Mouse (Mus musculus) embryo, embryonic 9.5 days (tissue): Measurements from ENCODE around the gene Nckipsd.

ENCODE experiments used
- DNase-seq: peaks from one replicate; pipeline ENCODE4 v3.0.0-alpha.2; 2017; ENCODE audit errors: extremely low spot score

The Nckipsd gene

DNA sequence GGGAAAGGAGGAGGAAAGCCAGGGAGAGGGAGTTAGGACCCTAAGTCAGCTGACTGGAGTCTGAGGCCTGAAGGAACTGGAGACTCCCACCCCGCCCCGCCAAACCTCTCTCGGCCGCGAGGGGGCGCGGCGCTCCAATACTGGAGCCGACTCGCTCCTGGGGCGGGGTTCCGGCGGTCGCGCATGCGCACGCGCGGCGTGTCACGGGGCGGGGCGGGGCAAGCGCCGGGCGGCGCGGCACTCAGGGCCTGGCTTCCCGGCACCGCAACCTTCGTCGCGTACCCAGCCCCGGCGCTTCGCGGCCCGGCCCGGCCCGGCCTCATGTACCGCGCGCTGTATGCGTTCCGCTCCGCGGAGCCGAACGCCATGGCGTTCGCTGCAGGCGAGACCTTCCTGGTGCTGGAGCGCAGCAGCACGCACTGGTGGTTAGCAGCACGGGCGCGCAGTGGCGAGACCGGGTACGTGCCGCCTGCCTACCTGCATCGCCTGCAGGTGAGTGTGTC, at the start of gene Nckipsd:
Nckipsd (plus strand) TSS at position 206 of the 503 bp plus-strand sequence.
- DNase-seq = peak; percentile 94

- DNase-seq = no peak
Measured at GRCm38 (mm10) chr9:108759121-108759520, 49.0 kb upstream of the Nckipsd start.

DNA sequence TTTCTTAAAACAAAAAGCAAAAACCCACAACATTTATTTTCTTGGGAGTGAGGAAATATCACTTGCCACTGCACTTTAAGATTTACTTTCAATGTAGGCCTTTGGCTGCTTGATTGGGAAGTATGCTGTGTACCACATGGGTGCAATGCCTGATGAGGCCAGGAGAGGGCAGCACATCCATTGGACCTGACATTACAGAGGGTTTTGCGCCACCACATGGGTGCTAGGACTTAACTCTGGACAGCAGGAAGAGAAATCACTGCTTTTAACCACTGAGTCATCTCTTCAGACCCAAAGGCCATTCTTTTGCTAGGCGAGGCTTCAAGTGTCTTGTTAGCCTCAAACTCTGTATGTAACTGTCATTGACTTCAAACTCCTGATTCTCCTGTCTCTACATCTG, 48.4 kb upstream of the Nckipsd start:
- peak; percentile 50 for DNase-seq

- no peak for DNase-seq
Measured at GRCm38 (mm10) chr9:108761561-108761960, 46.6 kb upstream of the Nckipsd start.

GRCm38 (mm10) chr9:108764971-108765370, 43.2 kb upstream of the Nckipsd start:
- no peak for DNase-seq

DNA sequence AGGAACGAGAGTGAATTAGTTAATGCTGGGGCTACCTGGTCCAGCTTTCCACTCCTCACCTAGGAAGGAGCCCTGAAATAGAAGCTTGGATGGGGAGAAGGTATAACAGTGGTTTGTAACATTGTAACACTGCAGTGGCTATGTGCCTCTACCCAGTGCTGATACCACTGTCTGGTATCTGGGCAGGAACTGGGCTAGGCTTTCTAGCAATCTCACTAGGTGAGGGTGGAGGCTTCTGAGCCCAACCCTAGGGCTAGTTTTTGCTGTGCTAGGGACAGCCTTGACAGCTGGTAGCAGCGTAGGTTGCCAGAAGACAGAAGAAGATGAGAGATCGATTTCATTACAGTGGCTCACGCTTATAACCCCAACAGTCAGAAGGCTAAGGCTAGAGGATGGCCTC, 31.6 kb upstream of the Nckipsd start:
- no peak for DNase-seq

DNA sequence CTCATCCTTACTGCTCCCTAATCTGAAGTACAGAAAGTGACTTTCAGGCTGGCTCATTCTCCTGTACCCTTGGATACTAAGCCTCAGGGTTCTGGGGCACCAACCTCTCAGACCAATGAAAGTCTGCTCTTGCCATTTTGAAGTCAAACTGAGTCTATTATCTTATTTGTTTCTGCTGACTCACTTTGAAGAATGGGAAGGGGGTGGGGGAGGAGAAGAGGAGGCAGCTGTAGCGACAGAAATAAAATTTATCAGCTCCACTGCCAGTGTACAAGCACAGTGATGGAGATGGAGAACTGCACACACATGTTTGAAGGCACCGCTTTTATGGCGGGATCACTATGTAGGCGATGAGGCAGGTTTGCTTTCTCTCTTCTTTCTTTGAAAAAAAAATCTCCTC, 30.9 kb upstream of the Nckipsd start:
- DNase-seq = no peak

GRCm38 (mm10) chr9:108780959-108781358, 27.2 kb upstream of the Nckipsd start:
- DNase-seq = no peak

GRCm38 (mm10) chr9:108781891-108782290, 26.3 kb upstream of the Nckipsd start:
- DNase-seq = no peak

- DNase-seq = no peak
Measured at GRCm38 (mm10) chr9:108782836-108783547, 25.2 kb upstream of the Nckipsd start.

GRCm38 (mm10) chr9:108783548-108784463, 24.4 kb upstream of the Nckipsd start, which contains the start of gene Ip6k2:
Gene Ip6k2 (plus strand): TSS chr9:108783796.
- DNase-seq = peak; percentile 98

DNA sequence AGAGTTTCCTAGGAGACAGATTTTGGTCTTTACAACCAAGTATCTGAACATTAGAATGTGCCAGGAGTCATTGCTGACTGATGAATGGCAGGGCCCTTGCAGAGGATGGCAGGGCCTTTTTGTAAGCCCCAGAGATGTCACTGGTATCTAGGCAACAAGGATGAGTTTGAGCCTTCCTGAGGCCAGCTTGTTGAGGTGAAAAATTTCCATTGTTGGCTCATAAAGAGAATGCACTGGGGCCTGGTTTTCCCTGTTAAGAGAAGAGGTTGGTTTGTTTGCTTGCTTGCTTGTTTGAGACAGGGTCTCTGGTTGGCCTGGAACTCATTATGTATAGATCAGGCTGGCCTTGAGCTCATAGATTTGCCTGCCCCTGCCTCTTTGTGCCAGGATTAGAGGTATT, 22.8 kb upstream of the Nckipsd start:
- peak; percentile 60 for DNase-seq

- no peak for DNase-seq
Measured at GRCm38 (mm10) chr9:108786494-108786893, 21.7 kb upstream of the Nckipsd start.

DNA sequence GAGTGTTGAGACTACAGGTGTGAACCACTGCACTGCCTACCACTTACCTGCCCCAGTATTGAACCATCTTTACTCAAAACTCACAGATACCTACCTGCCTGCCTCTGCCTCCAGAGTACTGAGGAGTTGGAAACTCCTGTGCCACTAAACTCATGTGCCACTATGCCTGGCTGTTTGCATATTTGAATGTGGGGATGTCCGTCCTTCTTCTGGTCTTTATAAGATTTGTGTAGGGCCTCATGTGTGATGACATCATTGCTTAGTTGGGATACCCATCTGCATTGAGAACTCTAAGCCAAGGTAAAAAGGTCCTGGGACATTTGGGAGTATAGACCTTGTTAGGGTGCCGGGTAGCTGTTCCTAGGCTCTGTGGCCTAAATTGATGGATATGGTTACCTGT, 21.1 kb upstream of the Nckipsd start:
- no peak for DNase-seq

GRCm38 (mm10) chr9:108788713-108789112, 19.5 kb upstream of the Nckipsd start:
- DNase-seq = no peak

DNA sequence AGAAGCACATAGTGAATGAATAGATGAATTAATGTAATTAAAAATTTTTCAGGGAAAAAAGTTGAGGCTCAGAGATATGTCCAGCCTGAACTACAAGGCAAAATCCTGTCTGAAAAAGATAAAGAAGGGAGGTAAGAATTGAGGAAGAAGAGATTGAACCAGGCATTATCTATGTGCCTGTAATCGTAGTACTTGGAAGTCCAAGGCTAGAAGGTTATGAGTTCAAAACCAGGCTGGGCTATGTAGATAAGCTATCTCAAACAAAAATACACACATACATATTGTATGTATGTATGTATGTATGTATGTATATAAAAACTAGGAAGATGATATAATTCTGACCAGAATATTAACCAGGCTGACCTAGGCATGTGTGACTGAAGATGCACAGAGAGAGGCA, 15.9 kb upstream of the Nckipsd start:
- no peak for DNase-seq

DNA sequence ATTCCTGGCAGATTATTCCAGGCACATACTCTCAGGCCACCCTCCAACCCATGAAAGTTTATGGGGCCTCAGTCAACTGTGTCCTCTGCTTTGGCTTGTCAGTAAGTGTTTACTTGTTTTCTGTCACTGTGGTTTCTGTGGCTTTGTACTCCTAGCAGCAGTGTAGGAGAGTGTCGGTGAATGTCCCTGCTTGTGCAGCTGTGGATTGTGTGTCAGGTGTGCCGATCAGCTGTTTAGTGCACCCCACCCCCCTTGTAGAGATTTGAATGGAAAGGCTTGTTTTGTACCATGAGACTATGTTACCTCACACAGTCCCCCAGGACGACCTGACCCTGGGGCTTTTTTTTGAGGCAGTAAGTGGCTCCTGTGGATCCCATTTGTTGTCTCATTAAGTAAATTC, 15.4 kb upstream of the Nckipsd start:
- DNase-seq = no peak

- DNase-seq = no peak
Measured at GRCm38 (mm10) chr9:108795281-108795680, 12.9 kb upstream of the Nckipsd start.

- no peak for DNase-seq
Measured at GRCm38 (mm10) chr9:108795762-108796161, 12.4 kb upstream of the Nckipsd start.

GRCm38 (mm10) chr9:108796351-108796981, 11.7 kb upstream of the Nckipsd start:
- no peak for DNase-seq

GRCm38 (mm10) chr9:108797477-108797876, 10.7 kb upstream of the Nckipsd start:
- no peak for DNase-seq

- DNase-seq = no peak
Measured at GRCm38 (mm10) chr9:108798508-108799075, 9.6 kb upstream of the Nckipsd start.
